Mouse (Mus musculus): ENCODE data around the gene Slc16a8.

GRCm38 (mm10) chr15:79287091-79287490 is 32.5 kb upstream of the Slc16a8 start:
- TF ChIP-seq CTCF (IDR thresholded peaks at IDR 0.05) (no peak), POLR2A (IDR thresholded peaks at IDR 0.05; ENCODE audit: insufficient read depth, low read depth, low read length) (no peak)

Data from heart, adult 2 months (tissue).